Mouse (Mus musculus) CH12.LX (cell line): ENCODE measurements at regions not wholly inside any gene's neighbourhood (a gene's known extent, or its start where the extent isn't known, plus 50 kb on each side); places are given as distances from the start of the nearest gene placed in this dataset.

Experiments used
- CTCF ChIP-seq, 2 experiments: IDR thresholded peaks in 1 of 2; conservative IDR thresholded peaks in 1 of 2; 2 replicates each; pipeline ENCODE4 v1.5.1; 2011 to 2012; ENCODE audit warnings: low read depth in 2 of 2, low read length in 2 of 2, improper control_type of control experiment in 1 of 2, inconsistent platforms in 1 of 2, mild to moderate bottlenecking in 1 of 2, moderate library complexity in 1 of 2
- E2F4 ChIP-seq: IDR thresholded peaks from 2 replicates; pipeline ENCODE4 v1.6.1; 2011; ENCODE audit warnings: low read depth, low read length, improper control_type of control experiment; ENCODE audit not compliant: insufficient replicate concordance
- EP300 ChIP-seq: IDR thresholded peaks from 2 replicates; pipeline ENCODE4 v1.6.1; 2011; ENCODE audit warnings: low read length, improper control_type of control experiment
- ETS1 ChIP-seq: conservative IDR thresholded peaks from 2 replicates; pipeline ENCODE4 v1.6.1; 2012; ENCODE audit warnings: low read depth, mild to moderate bottlenecking, inconsistent platforms, low read length, improper control_type of control experiment, moderate library complexity
- UBTF ChIP-seq: IDR thresholded peaks from 2 replicates; pipeline ENCODE4 v1.6.1; 2012; ENCODE audit warnings: low read depth, mild to moderate bottlenecking, inconsistent platforms, low read length, improper control_type of control experiment, moderate library complexity
- ZNF384 ChIP-seq: IDR thresholded peaks from 2 replicates; pipeline ENCODE4 v1.6.1; 2012; ENCODE audit warnings: low read depth, low read length, improper control_type of control experiment, inconsistent platforms

DNA sequence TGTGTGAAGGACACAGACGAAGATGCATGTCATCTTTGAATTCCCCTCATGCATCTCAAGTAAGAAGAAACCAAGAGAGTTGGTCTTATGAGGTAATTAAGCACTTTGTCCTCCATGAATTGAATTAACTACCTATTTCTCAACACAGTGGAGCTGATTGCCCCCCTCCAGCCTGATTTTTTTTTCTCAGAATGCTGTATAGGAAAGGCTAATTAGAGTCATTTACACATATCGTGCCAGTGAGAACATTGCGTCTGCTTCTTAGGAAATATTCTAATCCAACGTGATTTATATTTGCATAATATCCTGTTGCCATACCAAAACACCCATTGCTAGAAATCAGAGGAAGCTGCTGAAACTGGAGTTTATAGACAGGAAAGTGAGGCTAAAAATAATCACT, 414.8 kb downstream of the Adam3 start:
- TF ChIP-seq CTCF (conservative IDR thresholded peaks at IDR 0.05 in 1 of 2, IDR thresholded peaks at IDR 0.05 in 1 of 2; ENCODE audit: low read depth in 2 of 2, low read length in 2 of 2) = no peak
- TF ChIP-seq UBTF = no peak
- no peak for TF ChIP-seq EP300
- TF ChIP-seq ETS1 = no peak
- no peak for TF ChIP-seq E2F4
- TF ChIP-seq ZNF384 = no peak
